Mouse (Mus musculus): ENCODE results near the gene Cela2a. TPM values are rescaled to one million over a fixed set of nuclear protein-coding genes. Genes with fewer than 3 reads are reported as not detected.
A peak's percentile ranks its signal among the peaks of the same experiment; 100 is the strongest.

The Cela2a gene
- total RNA-seq, 2 experiments from 2014 or later, result not detected

DNA sequence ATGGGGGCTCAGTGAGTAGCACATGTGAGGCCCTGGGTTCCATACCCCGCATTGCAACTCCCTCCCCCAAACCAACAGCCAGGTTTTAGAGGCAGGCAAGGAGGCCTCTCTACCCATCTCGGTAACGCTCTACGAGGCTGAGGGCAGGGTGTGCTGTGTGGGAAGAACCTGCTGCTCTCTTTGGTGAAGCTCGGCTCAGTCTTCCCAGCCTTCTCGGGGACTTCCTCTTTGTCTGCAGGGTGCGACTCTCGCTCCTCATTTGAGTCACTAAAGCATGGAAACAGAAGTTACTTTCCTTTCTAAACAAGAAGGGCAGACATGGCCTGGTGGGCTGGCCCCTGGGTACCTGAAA lies 59.7 kb downstream of the Cela2a start:
- H3K27ac ChIP-seq, result peak overlapping the region; percentile 81
- no peak overlapping the region for H3K4me3 ChIP-seq
- TF ChIP-seq CTCF (conservative IDR thresholded peaks at IDR 0.05), result no peak
- DNase-seq (ENCODE audit: low spot score in 2 of 2), result no peak

DNA sequence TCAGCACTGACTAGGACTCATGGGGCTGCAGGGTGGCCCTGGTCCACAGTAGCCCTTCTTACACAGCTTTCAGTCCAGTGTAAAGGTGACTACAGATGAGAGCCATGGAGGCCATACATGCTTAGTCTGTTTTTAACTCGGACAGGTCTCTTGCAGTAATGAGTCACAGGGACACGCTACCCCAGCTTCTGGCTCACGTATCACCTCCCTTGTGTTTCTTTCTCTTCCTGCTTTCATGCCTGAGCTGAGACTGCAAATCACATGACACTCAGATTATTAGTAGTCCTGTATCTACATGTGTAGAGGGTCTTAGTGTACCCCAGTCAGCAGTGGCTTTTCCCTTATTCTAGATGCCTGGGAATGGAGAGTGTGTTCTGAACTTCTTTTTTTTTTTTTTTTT lies 61.0 kb downstream of the Cela2a start:
- no peak overlapping the region for H3K27ac ChIP-seq
- no peak overlapping the region for H3K4me3 ChIP-seq
- DNase-seq (ENCODE audit: low spot score in 2 of 2), result no peak
- no peak for TF ChIP-seq CTCF (conservative IDR thresholded peaks at IDR 0.05)

Other genes starting within 250 kb of the Cela2a start
- under 1 TPM; 0.47 to 0.90 TPM for gene Fblim1, start 220.1 kb downstream of the Cela2a start, total RNA-seq (2021)
- under 1 TPM; 0.37 to 0.56 TPM for gene Tmem82, start 207.5 kb downstream of the Cela2a start, total RNA-seq (2021)
- 1 to 10 TPM; 1.6 to 3.6 TPM for gene Slc25a34, start 202.3 kb downstream of the Cela2a start, total RNA-seq (2021)
- gene Plekhm2, start 161.3 kb downstream of the Cela2a start, total RNA-seq (2021), result 10 to 100 TPM; 74.1 to 80.6 TPM
- gene Rsc1a1, start 140.6 kb downstream of the Cela2a start, total RNA-seq (2021), result not detected
- gene Ddi2, start 102.7 kb downstream of the Cela2a start, total RNA-seq (2021), result 10 to 100 TPM; 42.8 to 50.1 TPM
- not detected for gene Agmat, start 79.5 kb downstream of the Cela2a start, total RNA-seq (2021)
- gene Dnajc16, start 35.2 kb downstream of the Cela2a start, total RNA-seq (2021), result 10 to 100 TPM; 45.3 to 45.4 TPM
- gene Casp9, start 32.5 kb downstream of the Cela2a start, total RNA-seq (2021), result 10 to 100 TPM; 25.2 to 25.6 TPM
- not detected for gene Ctrc, start 20.2 kb upstream of the Cela2a start, total RNA-seq (2021)
- gene Efhd2, start 48.8 kb upstream of the Cela2a start, total RNA-seq (2021), result 100 to 1,000 TPM; 139 to 140 TPM
- 10 to 100 TPM in 1 of 2 experiments, 1 to 10 TPM in 1; 8.8 to 13.0 TPM for gene Fhad1, start 188.9 kb upstream of the Cela2a start, total RNA-seq (2021)

Measured in layer of hippocampus, adult 2 months (tissue).